Mouse (Mus musculus) R1 (cell line): ENCODE results near the gene Per1.
"Not testable (repeated sequence)": the region's sequence is repeated elsewhere in the genome, so short reads cannot be mapped to it uniquely, and the experiment has no call there.

ENCODE experiments used
- DNase-seq: peaks from one replicate; pipeline ENCODE4 v3.0.0-alpha.2; 2018; ENCODE audit warnings: low read depth, low spot score

Per1 gene

DNA sequence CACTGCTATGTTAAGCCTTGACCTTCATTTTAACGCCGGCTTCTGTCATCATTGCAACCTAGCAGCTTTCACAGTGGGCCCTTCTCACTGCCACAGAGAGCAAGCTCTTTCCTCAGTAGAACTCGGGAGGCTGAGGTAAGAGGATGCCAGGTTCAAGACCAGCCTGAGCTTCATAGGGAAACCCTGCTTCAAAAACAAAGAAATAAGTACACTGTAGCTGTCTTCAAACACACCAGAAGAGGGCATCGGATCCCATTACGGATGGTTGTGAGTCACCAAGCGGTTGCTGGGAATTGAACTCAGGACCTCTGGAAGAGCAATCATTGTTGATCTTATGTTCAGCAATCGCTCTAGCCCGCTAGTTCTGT lies 14.2 kb upstream of the Per1 start:
- peak; percentile 65 for DNase-seq

DNA sequence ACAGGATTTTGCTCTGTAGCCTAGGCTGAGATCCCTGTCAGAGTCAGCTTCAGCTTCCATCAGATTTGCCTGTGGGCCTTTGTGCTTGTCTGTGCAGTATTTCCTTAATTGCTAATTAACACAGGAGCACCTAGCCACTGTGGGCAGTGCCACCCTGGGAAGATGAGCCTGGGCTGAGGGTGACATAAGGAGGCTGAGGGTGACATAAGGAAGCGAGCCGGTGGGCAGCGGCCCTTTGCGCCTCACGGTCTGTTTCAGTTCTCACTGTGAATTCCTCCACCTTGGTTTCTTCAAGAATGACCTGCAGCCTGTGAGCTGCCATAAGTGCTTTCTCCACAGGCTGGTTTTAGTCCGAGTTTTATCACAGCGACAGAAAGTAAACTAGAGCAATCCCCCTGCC lies 13.4 kb upstream of the Per1 start:
- DNase-seq: no peak

- DNase-seq: peak; percentile 58
Observed at GRCm38 (mm10) chr11:69085608-69086007, 9.4 kb upstream of the Per1 start.

DNA sequence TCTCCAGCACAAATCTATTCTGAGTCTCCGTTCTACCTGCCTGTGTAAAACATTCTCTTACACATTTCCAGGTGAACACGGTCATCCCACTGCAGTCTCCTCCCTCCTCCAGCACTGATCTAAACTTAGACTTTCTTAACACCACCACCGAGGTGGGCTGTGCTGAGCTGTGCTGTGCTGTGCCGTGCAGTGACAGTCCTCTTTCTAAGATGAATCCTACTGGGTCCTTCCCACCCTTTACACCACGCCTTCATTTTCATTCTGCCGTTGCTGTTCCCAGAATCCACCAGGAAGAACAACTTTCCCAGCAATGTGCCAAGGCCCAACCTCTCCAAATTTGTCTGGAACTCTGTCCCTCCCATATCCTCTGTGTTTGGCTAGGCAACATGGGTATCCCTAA lies 8.6 kb upstream of the Per1 start:
- no peak for DNase-seq

DNA sequence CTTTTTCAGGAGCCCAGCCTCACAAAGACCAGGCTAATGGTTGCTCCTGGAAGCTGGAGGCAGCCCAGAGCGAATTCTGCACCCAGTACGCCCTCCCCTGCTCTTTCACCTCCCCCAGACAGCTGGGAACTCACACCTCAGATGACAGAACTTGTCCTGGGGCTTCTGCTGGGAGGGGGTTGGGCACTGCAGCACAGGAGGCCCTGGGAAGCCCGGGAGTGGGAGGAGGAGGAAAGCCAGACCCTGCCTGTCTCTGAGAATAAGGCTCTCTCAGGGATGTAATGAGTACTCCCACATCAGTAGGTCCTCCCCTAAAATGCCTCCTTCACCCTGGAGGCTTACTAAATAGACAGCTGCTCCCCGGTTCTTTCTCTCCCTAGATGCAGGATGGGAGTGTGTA lies 7.9 kb upstream of the Per1 start:
- DNase-seq: no peak

DNA sequence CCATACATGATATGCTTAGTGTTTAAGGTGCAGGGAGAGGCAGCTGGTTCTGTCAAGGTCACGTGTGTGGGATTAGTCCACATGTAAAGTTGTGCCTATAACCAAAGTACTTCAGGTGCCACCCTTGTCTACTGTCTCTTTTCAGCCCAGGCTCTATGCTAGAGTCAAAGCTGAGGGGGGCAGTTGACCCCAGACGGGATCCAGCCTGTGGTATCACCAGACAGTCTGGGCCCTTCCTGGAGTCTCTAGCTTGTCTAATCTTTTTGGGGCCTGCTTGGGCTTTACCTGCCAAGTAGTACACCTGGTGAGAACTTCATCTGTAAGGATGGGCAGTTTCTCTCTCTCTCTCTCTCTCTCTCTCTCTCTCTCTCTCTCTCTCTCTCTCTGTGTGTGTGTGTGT lies 7.4 kb upstream of the Per1 start:
- no peak for DNase-seq

- peak; percentile 85 for DNase-seq
Observed at GRCm38 (mm10) chr11:69088103-69088855, 6.7 kb upstream of the Per1 start, which contains the start of gene Vamp2. TSS of gene Vamp2 (plus strand) at chr11:69088490.

DNA sequence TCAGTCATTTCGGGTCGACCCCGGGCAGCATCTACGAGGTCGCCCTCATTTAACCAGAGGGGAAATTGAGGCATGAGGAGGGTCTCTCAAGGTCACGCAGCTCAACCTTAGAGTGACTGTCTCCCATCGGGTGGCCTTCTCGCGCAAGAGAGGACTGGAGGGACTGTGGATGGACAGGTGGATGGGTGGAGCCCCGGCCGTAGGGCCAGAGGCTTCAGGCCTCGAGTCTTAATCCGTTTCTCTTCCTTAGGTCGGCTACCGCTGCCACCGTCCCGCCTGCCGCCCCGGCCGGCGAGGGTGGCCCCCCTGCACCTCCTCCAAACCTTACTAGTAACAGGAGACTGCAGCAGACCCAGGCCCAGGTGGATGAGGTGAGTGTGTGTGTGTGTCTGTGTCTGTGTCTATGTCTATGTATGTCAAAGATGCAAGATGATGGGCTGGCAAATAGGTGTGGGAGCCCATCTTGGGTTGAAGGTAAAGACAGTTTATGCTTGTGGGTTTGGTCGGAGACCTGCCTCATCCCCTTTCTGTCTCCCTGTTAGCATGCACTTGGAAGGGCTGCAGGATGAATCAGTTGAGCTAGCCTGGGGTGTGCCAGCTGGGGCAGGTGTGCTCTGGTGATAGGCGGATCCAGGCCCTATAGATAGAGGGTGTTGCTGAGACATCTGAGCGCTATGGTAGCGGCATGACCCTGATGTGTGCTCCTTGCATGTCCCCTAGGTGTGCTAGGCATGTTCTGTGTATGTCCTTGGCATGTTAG lies 6.0 kb upstream of the Per1 start:
- DNase-seq: no peak

- DNase-seq: no peak
Observed at GRCm38 (mm10) chr11:69089616-69090290, 5.3 kb upstream of the Per1 start.

GRCm38 (mm10) chr11:69090367-69090766 lies 4.7 kb upstream of the Per1 start:
- DNase-seq: no peak

- no peak for DNase-seq
Observed at GRCm38 (mm10) chr11:69091566-69092385, 3.2 kb upstream of the Per1 start.

DNA sequence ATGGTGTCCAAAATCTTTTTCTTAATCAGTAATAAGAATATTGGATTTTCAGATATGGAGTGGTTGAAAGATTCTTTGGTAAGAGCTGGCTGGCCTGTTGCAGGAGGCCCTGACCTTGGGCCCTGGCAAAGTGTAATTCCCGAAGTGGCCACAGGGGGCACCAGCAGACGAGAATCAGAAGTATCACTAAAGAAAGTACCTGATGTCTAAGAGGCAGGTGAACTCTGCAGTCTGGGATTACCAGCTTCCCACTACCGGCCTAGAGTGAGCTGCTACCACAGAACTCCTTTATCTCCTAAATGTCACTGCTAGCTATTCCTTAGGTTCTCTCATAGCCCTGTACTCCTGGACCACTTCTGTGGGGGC lies 2.6 kb upstream of the Per1 start:
- DNase-seq: peak; percentile 81

GRCm38 (mm10) chr11:69092871-69093270 lies 2.1 kb upstream of the Per1 start:
- DNase-seq: peak; percentile 67

DNA sequence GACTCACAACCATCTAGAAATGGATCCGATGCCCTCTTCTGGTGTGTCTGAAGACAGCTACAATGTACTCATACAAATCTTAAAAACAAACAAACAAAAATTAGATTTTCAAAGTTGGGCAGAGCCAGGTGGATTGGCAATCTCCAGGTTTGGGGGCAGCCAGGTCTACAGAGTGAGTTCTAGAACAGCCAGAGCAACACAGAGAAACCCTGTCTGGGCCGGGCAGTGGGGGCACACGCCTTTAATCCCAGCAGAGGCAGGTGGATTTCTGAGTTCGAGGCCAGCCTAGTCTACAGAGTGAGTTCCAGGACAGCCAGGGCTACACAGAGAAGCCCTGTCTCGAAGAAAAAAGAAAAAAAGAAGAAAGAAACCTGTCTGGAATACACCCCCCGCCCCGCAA lies 1.2 kb upstream of the Per1 start:
- DNase-seq: not testable (repeated sequence)

DNA sequence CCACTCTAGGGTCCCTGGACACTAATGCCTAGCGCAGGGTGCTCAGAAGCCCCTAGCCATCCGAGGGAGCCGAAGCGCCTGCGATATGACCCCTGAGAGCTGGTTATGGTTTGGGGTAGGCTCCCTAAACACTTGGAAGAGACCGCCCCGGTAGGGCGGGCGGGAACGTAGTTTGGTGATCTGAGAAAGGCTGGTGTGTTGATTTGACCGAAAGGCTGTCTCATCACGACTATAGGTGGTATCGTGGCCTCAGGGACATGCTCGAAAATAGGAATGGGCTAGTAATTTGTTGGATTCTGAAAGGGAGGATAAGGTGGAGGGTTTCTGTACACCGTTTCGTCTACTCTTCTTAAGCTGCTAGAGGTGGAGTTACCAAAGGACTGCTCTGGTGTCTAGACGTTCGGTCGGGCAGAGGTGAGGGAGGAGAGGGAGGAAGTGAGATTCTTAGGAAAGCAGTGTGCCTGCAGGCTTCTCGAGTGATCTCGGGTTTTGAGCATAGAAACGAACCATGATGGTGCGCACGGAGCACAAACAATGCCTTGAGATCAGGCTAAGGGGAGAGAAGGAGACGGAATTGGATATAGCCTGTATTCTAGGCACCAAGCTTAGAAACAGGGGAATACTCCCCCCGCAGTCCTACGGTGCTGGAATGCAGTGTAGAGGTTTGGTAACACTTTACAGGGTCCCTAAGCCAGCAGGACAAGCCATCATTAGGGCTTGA lies 654 bp downstream of the Per1 start:
- DNase-seq: no peak

GRCm38 (mm10) chr11:69096360-69096986 lies 1.5 kb downstream of the Per1 start:
- DNase-seq: no peak

GRCm38 (mm10) chr11:69096987-69097900 lies 2.2 kb downstream of the Per1 start:
- peak; percentile 92 for DNase-seq

DNA sequence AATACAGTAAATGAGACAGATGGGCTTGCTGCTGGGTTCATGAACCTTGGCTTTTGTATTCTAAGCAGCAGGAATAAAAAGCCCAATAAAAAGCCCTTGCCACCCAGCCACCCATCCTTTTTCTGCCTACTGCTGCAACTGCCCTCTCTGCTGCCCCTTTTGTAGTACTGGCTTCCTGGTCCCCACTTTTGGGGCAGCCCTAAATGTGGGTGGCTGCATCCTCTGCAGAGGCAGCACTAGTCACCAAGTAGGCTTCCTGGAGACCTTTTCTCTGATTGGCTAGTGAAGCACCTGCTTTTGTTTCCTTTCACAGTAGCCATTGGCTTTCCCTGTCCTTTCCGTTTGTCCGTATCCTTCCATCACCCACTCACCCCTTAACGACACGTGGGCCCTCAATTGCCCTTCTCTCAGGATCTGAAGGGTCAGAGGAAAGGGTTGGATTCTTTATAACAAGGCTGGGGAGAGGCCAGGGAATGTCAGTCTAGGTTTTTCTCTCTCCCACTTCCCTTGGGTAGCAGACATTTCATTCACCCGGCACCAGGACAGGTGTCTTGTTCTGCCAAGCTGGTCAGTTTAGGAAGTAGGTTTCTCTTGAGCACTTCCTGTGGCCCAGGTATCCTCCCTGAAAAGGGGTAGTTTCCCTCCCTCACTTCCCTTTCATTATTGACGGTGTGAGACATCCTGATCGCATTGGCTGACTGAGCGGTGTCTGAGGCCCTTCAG lies 3.2 kb downstream of the Per1 start:
- no peak for DNase-seq

DNA sequence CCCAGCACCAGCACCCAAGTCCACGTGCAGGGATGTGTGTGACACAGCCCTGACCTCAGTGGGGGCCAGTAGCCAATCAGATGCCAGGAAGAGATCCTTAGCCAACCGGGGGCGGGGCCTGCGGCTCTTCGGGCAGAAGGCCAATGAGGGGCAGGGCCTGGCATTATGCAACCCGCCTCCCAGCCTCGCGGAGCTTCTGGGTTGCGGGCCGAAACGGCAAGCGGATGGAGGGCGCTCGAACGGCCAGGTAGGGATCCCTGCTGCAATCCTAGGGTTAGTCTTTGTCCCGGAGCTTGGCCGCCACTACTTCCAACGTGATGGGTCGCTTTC lies 3.7 kb downstream of the Per1 start:
- DNase-seq: peak; percentile 96
